Mouse (Mus musculus): ENCODE measurements around the gene Pls1. TPM values are rescaled to one million over a fixed set of nuclear protein-coding genes. Genes with fewer than 3 reads are reported as not detected.

Pls1 gene
- total and polyA plus RNA-seq, 2 experiments from 2014 or later, result 0.11 TPM; not detected in 1

DNA sequence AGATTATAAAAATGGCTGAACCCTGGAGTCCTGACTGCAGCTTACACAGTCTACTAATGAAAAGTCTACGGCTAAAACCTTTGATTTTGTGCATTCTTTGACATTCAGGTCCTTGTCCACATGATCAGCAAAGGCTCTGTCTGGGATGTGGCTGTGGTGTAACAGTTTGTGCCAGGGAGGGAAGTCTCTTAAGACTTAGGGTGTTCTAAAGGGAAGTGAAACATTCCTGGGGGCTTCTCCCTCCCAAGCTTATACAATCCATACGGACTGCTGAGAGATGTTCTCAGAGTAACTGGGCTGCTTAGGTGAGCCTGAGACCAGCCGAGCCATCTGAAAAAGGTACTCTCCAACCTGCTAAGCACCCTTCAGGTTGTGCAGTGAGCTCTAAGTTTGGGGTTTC lies 82.9 kb downstream of the Pls1 start:
- Histone ChIP-seq H3K4me3 (ENCODE audit: low read depth, low read length) (no peak overlapping the region), H3K27ac (ENCODE audit: low read depth) (no peak overlapping the region), H3K9me3 (replicated peaks; ENCODE audit: control insufficient read depth, low read length) (no peaks in the 10 kb centered on the region), H3K27me3 (ENCODE audit: control insufficient read depth, insufficient read depth, low read length) (no peaks in the 10 kb centered on the region), H3K36me3 (replicated peaks; ENCODE audit: control insufficient read depth, insufficient read depth, low read length) (no peaks in the 10 kb centered on the region), H3K9ac (replicated peaks; ENCODE audit: low read depth, low read length) (no peak overlapping the region), H3K4me2 (ENCODE audit: low read depth, low read length) (no peak overlapping the region), H3K4me1 (ENCODE audit: control insufficient read depth, insufficient read depth) (no peaks in the 10 kb centered on the region)
- TF ChIP-seq EP300 (IDR thresholded peaks at IDR 0.05; ENCODE audit: low read depth), result no peak
- DNase-seq (ENCODE audit: low spot score), result no peak
- 83% methylated on average over 3 of the region's 3 CpGs for whole genome bisulfite sequencing
- ATAC-seq (ENCODE audit: insufficient read depth, low read depth), result no peak

GRCm38 (mm10) chr9:95761381-95761780 lies 83.7 kb downstream of the Pls1 start:
- DNase-seq (ENCODE audit: low spot score), result no peak
- 75% methylated on average over 8 of the region's 8 CpGs for WGBS
- H3K27ac ChIP-seq (ENCODE audit: low read depth), result no peak overlapping the region

GRCm38 (mm10) chr9:95750746-95751145 lies 94.4 kb downstream of the Pls1 start:
- H3K4me3 ChIP-seq (ENCODE audit: low read depth, low read length), result peak overlapping the region; percentile 91
- no peak overlapping the region for H3K27ac ChIP-seq (ENCODE audit: low read depth)
- 43% methylated on average over 9 of the region's 9 CpGs for WGBS
- H3K4me1 ChIP-seq (ENCODE audit: control insufficient read depth, insufficient read depth), result no peaks in the 10 kb centered on the region
- TF ChIP-seq CTCF (IDR thresholded peaks at IDR 0.05; ENCODE audit: low read depth) (no peak), EP300 (IDR thresholded peaks at IDR 0.05; ENCODE audit: low read depth) (no peak)
- H3K9ac ChIP-seq (replicated peaks; ENCODE audit: low read depth, low read length), result no peak overlapping the region
- peak overlapping the region; percentile 93 for H3K4me2 ChIP-seq (ENCODE audit: low read depth, low read length)
- DNase-seq (ENCODE audit: low spot score) (no peak), ATAC-seq (ENCODE audit: insufficient read depth, low read depth) (no peak)
- no peaks in the 10 kb centered on the region for H3K36me3 ChIP-seq (replicated peaks; ENCODE audit: control insufficient read depth, insufficient read depth, low read length)
- no peaks in the 10 kb centered on the region for H3K9me3 ChIP-seq (replicated peaks; ENCODE audit: control insufficient read depth, low read length)
- peaks cover 10% of the 10 kb centered on the region; the same call in 1 of the 2 replicates for H3K27me3 ChIP-seq (ENCODE audit: control insufficient read depth, insufficient read depth, low read length)

More at GRCm38 (mm10) chr9:95761381-95761780, 83.7 kb downstream of the Pls1 start:
- Histone ChIP-seq H3K27me3 (ENCODE audit: control insufficient read depth, insufficient read depth, low read length) (no peaks in the 10 kb centered on the region), H3K4me1 (ENCODE audit: control insufficient read depth, insufficient read depth) (no peaks in the 10 kb centered on the region), H3K9ac (replicated peaks; ENCODE audit: low read depth, low read length) (no peak overlapping the region), H3K4me3 (ENCODE audit: low read depth, low read length) (no peak overlapping the region), H3K9me3 (replicated peaks; ENCODE audit: control insufficient read depth, low read length) (no peaks in the 10 kb centered on the region), H3K4me2 (ENCODE audit: low read depth, low read length) (no peak overlapping the region), H3K36me3 (replicated peaks; ENCODE audit: control insufficient read depth, insufficient read depth, low read length) (no peaks in the 10 kb centered on the region)
- no peak for TF ChIP-seq EP300 (IDR thresholded peaks at IDR 0.05; ENCODE audit: low read depth)
- TF ChIP-seq CTCF (IDR thresholded peaks at IDR 0.05; ENCODE audit: low read depth), result no peak
- ATAC-seq (ENCODE audit: insufficient read depth, low read depth), result no peak

DNA sequence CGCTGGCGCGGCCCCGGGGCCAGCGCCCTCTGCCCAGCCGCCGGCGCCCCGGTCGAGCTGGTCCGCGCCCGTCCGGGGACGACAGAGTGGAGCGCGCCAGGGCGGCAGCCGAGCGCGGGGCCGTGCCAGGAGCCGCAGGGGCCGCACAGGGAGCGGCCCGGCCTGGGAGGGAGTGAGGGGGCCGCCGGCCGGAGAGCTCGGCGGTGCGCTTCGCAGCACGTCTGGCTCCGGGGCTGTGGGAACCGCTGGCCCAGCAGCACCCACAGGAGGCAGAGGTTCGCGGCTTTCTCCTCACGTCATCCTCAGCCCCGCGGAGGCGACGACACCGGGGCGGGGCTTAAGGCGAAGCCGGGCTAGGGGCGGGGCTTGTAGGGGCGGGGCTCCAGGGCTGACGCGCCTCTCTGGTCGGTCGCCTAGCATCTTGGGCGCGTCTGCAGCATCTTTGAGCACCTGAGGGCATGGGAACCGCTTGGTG lies 95.0 kb downstream of the Pls1 start, which contains the start of gene Trpc1:
Gene Trpc1 (minus strand): TSS at position 339 of the 475 bp plus-strand sequence.
- Histone ChIP-seq H3K4me2 (ENCODE audit: low read depth, low read length) (peak within 1 kb of the TSS; percentile 93), H3K36me3 (replicated peaks; ENCODE audit: control insufficient read depth, insufficient read depth, low read length) (no peaks in the 10 kb centered on the region), H3K27me3 (ENCODE audit: control insufficient read depth, insufficient read depth, low read length) (peaks cover 10% of the 10 kb centered on the region; the same call in 1 of the 2 replicates), H3K9ac (replicated peaks; ENCODE audit: low read depth, low read length) (peak within 1 kb of the TSS; percentile 78), H3K4me1 (ENCODE audit: control insufficient read depth, insufficient read depth) (no peaks in the 10 kb centered on the region), H3K9me3 (replicated peaks; ENCODE audit: control insufficient read depth, low read length) (no peaks in the 10 kb centered on the region), H3K4me3 (ENCODE audit: low read depth, low read length) (peak within 1 kb of the TSS; percentile 91), H3K27ac (ENCODE audit: low read depth) (peak within 1 kb of the TSS; percentile 72)
- TF ChIP-seq EP300 (IDR thresholded peaks at IDR 0.05; ENCODE audit: low read depth) (no peak), CTCF (IDR thresholded peaks at IDR 0.05; ENCODE audit: low read depth) (0 out of 2 replicates have a peak, but pooled peaks have one; percentile 0)
- ATAC-seq (ENCODE audit: insufficient read depth, low read depth), result peak; percentile 97
- DNase-seq (ENCODE audit: low spot score), result peak; percentile 86
- under 1% methylated on average over 37 of the region's 56 CpGs for WGBS

- WGBS, result 2% methylated on average over 29 of the region's 34 CpGs
- TF ChIP-seq CTCF (IDR thresholded peaks at IDR 0.05; ENCODE audit: low read depth), result no peak
- TF ChIP-seq EP300 (IDR thresholded peaks at IDR 0.05; ENCODE audit: low read depth), result no peak
Measured at GRCm38 (mm10) chr9:95749461-95749928, 95.6 kb downstream of the Pls1 start.

GRCm38 (mm10) chr9:95747298-95747697 lies 97.8 kb downstream of the Pls1 start:
- Histone ChIP-seq H3K9ac (replicated peaks; ENCODE audit: low read depth, low read length) (no peak overlapping the region), H3K4me2 (ENCODE audit: low read depth, low read length) (no peak overlapping the region), H3K27me3 (ENCODE audit: control insufficient read depth, insufficient read depth, low read length) (peaks cover 10% of the 10 kb centered on the region; the same call in 1 of the 2 replicates), H3K36me3 (replicated peaks; ENCODE audit: control insufficient read depth, insufficient read depth, low read length) (no peaks in the 10 kb centered on the region), H3K9me3 (replicated peaks; ENCODE audit: control insufficient read depth, low read length) (no peaks in the 10 kb centered on the region), H3K27ac (ENCODE audit: low read depth) (no peak overlapping the region), H3K4me3 (ENCODE audit: low read depth, low read length) (no peak overlapping the region), H3K4me1 (ENCODE audit: control insufficient read depth, insufficient read depth) (no peaks in the 10 kb centered on the region)
- no peak for DNase-seq (ENCODE audit: low spot score)
- TF ChIP-seq CTCF (IDR thresholded peaks at IDR 0.05; ENCODE audit: low read depth) (no peak), EP300 (IDR thresholded peaks at IDR 0.05; ENCODE audit: low read depth) (no peak)
- WGBS, result 79% methylated on average over 5 of the region's 5 CpGs
- ATAC-seq (ENCODE audit: insufficient read depth, low read depth), result no peak

More at GRCm38 (mm10) chr9:95749461-95749928, 95.6 kb downstream of the Pls1 start:
- no peaks in the 10 kb centered on the region for H3K4me1 ChIP-seq (ENCODE audit: control insufficient read depth, insufficient read depth)
- no peaks in the 10 kb centered on the region for H3K9me3 ChIP-seq (replicated peaks; ENCODE audit: control insufficient read depth, low read length)
- H3K4me2 ChIP-seq (ENCODE audit: low read depth, low read length), result peak overlapping the region; percentile 93
- H3K27ac ChIP-seq (ENCODE audit: low read depth), result peak overlapping the region; percentile 72; the same call in 1 of the 2 replicates
- peaks cover 10% of the 10 kb centered on the region; the same call in 1 of the 2 replicates for H3K27me3 ChIP-seq (ENCODE audit: control insufficient read depth, insufficient read depth, low read length)
- H3K4me3 ChIP-seq (ENCODE audit: low read depth, low read length), result peak overlapping the region; percentile 91
- DNase-seq (ENCODE audit: low spot score), result no peak
- no peaks in the 10 kb centered on the region for H3K36me3 ChIP-seq (replicated peaks; ENCODE audit: control insufficient read depth, insufficient read depth, low read length)
- peak overlapping the region; percentile 78 for H3K9ac ChIP-seq (replicated peaks; ENCODE audit: low read depth, low read length)
- peak; percentile 70 for ATAC-seq (ENCODE audit: insufficient read depth, low read depth)
